Mouse (Mus musculus) layer of hippocampus, adult 9-11 months (tissue): ENCODE measurements around the gene Rgsl1.
"Not testable (repeated sequence)": the region's sequence is repeated elsewhere in the genome, so short reads cannot be mapped to it uniquely, and the experiment has no call there.

Experiments used
- DNase-seq: peaks from one replicate; pipeline ENCODE4 v3.0.0; 2022

Gene Rgsl1

GRCm38 (mm10) chr1:153844042-153844441 is at the start of gene Rgsl1:
Gene Rgsl1, minus strand, starts transcription at chr1:153844142.
- no peak for DNase-seq

- DNase-seq, result no peak
These were observed 47.5 kb upstream of the Rgsl1 start, which contains the start of gene Teddm1a for GRCm38 (mm10) chr1:153891442-153891841. Gene Teddm1a, plus strand, starts transcription at chr1:153891742.

GRCm38 (mm10) chr1:153890121-153890520 is 46.2 kb upstream of the Rgsl1 start:
- no peak for DNase-seq

- no peak for DNase-seq
These were observed 42.2 kb upstream of the Rgsl1 start for GRCm38 (mm10) chr1:153886024-153886633.

- not testable (repeated sequence) for DNase-seq
These were observed 36.4 kb upstream of the Rgsl1 start for GRCm38 (mm10) chr1:153880391-153880790.

GRCm38 (mm10) chr1:153874045-153874444 is 30.1 kb upstream of the Rgsl1 start, which contains the start of gene Teddm1b:
Gene Teddm1b, plus strand, starts transcription at chr1:153874345.
- no peak for DNase-seq

- DNase-seq, result no peak
These were observed 12.0 kb upstream of the Rgsl1 start for GRCm38 (mm10) chr1:153855946-153856345.

- DNase-seq, result not testable (repeated sequence)
These were observed 8.8 kb upstream of the Rgsl1 start for GRCm38 (mm10) chr1:153852696-153853095.

GRCm38 (mm10) chr1:153846867-153847266 is 2.9 kb upstream of the Rgsl1 start:
- DNase-seq, result no peak

GRCm38 (mm10) chr1:153846420-153846819 is 2.5 kb upstream of the Rgsl1 start:
- no peak for DNase-seq

GRCm38 (mm10) chr1:153842121-153842740 is 1.7 kb downstream of the Rgsl1 start:
- no peak for DNase-seq

GRCm38 (mm10) chr1:153836036-153836435 is 7.9 kb downstream of the Rgsl1 start:
- no peak for DNase-seq

GRCm38 (mm10) chr1:153830746-153831145 is 13.2 kb downstream of the Rgsl1 start:
- DNase-seq, result no peak

GRCm38 (mm10) chr1:153820216-153820615 is 23.7 kb downstream of the Rgsl1 start:
- DNase-seq, result no peak

- DNase-seq, result no peak
These were observed 29.7 kb downstream of the Rgsl1 start for GRCm38 (mm10) chr1:153814278-153814677.

- DNase-seq, result peak; percentile 49
These were observed 36.5 kb downstream of the Rgsl1 start for GRCm38 (mm10) chr1:153807390-153807993.

GRCm38 (mm10) chr1:153803530-153803929 is 40.4 kb downstream of the Rgsl1 start:
- DNase-seq, result peak; percentile 13

- DNase-seq, result no peak
These were observed 41.3 kb downstream of the Rgsl1 start for GRCm38 (mm10) chr1:153802691-153803090.

GRCm38 (mm10) chr1:153794241-153794640 is 49.7 kb downstream of the Rgsl1 start:
- no peak for DNase-seq

GRCm38 (mm10) chr1:153790708-153791107 is 53.2 kb downstream of the Rgsl1 start:
- DNase-seq, result no peak

- DNase-seq, result no peak
These were observed 58.3 kb downstream of the Rgsl1 start for GRCm38 (mm10) chr1:153785608-153786007.

- DNase-seq, result no peak
These were observed 60.6 kb downstream of the Rgsl1 start for GRCm38 (mm10) chr1:153783339-153783738.

- no peak for DNase-seq
These were observed 65.7 kb downstream of the Rgsl1 start for GRCm38 (mm10) chr1:153778205-153778604.

GRCm38 (mm10) chr1:153776257-153776656 is 67.7 kb downstream of the Rgsl1 start:
- peak; percentile 20 for DNase-seq
